Mouse (Mus musculus) skeletal muscle tissue, adult 2 months (tissue): ENCODE measurements around the gene Dhrs3.

Experiments
- DNase-seq: peaks from one replicate; pipeline ENCODE4 v3.0.0-alpha.2; 2012; ENCODE audit warnings: low read depth, low spot score

Gene Dhrs3

DNA sequence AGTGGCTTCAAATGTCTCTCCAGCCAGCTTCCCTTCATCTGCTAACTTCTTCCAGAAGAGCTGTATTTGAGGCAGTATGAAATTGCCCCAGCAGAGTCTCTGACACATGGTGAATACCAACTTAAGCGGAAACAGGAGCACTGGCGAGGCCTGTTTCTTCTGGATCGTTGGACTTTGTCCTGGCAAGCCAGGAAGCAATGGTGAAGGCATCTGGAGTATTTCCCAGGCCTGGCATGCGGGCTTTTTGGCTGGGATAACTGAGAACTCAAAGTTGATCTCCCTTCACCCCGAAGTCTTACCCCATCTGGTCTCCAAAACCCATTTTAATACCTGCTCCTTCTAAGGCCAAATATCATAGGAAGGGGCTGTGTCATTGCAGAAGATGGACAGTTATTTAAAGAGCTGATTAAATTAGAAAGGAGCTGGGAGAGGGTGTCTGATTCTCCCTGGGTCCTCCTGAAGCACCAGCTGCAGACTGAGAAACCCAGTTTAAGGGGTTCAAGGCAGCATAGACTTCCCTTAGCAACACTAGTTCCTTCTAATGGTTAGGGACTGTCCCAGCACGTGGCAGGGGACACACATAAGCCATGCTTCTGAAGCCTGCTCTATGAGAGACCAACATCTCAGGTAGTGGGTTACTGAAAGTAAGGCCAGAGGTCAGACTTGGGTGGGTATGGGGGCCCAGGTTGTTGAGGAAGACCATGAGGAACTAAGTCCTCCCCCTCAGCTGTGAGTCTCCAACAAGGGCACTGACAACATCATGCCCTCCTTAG, 80.5 kb downstream of the Dhrs3 start:
- DNase-seq: no peak

DNA sequence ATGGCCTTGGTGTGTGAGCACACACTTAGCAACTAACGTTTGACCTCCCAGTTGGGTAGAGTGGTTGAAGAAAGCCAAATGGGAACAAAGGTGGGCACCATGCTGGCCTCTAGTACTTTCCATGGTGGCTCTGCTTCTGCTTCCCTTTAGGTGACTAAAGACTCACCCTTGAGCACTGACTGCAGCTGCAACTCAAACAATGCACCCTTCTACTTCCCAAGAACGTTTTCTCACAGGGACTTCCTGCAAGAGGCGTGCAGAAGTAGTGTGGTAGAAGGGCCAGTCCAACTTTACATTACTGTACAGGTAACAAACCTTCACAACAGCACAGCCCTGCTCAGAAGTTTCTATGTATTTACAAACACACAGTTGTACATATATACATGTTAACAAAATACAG, 81.8 kb downstream of the Dhrs3 start:
- no peak for DNase-seq

DNA sequence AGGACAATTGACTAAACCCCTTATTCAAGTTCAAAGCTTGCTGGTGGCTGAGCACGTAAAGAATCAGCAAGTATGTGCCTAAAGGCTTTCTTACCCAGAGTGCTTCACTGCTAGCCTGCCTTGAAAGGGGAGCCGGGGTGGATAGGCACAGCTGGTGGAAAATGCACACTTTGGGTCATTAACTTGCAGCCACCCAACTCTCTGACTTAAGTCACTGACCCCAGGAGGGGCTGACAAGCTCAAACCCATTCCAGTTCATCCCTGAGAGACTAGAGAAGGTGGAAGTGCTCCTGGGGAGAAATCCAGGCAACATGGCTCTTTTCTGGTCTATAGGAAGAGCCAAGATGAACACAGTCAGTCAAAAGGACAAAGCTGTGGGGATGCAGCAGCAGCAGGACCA, 82.9 kb downstream of the Dhrs3 start:
- DNase-seq: no peak

DNA sequence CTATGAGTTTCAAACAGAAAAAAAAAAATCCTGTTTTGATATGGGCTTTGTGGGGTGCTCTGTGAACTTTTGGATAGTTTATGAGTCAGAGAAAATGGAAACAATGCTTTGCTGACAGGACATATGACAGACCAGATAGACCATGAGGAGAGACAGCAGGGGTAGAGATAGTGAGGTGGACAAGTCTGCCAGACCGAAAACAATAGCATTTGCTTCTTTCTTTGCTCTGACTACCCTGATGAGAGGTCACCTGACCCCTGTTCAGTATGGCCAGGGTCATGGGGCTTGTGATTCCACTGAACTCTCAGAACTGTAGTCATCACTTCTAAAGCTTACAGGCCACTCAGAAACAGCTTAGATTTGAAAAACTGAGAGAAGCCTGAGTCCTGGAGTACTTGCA, 84.4 kb downstream of the Dhrs3 start:
- DNase-seq: no peak
